13 mouse cellular contexts compared by ENCODE assay signal in the genomic region with DNA sequence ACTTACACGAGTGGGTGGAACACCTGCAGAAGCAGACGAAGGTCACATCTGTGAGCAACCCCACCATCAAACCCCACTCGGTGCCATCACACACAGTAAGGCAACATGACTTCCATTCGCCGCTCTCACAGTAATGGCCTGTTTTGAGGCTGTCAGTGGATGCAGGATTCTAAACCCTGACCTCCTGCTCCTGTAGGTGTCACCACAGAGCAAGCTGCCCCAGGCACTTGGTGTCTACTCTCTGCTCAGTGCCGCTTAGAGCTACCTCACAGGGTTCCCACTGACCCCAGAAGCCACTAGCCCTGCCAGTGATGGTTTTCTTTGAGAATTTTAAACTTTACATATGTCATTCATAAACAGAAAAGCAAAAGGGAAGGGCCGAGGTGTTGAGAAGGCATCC. TPM values are rescaled to one million over a fixed set of nuclear protein-coding genes. Genes with fewer than 3 reads are reported as not detected.
A peak's percentile ranks its signal among the peaks of the same experiment; 100 is the strongest.
DNase-seq lines count a peak whose midpoint lies in the region; ATAC-seq and TF ChIP-seq lines count a peak whose summit lies in the region.
"Had no signal": no experiment of that assay in that cellular context is flagged by ENCODE, and none has a peak within 500 bp of the region (broad histone marks: within the 10 kb centered on the region; RNA-seq: fewer than 3 reads in every experiment).

No protein-coding gene starts in this region.

- 0 out of 2 replicates have a peak, but pooled peaks have one; percentile 13 for ATAC-seq in forebrain, embryonic 16.5 days
- no peak for ATAC-seq in forebrain, embryonic 12.5 days (ENCODE audit: low FRiP score)
- ATAC-seq in erythroblast, adult 5-6 weeks (replicated peaks; ENCODE audit: low FRiP score, poor library complexity, severe bottlenecking) = no peak
- ATAC-seq: CD4-positive, CD25-positive, alpha-beta regulatory T cell, adult 4 months had no signal

- H3K36me3 ChIP-seq in forebrain, embryonic 16.5 days (ENCODE audit: control insufficient read depth, insufficient read depth) = peaks cover 46% of the 10 kb centered on the region
- H3K36me3 ChIP-seq in forebrain, embryonic 12.5 days (replicated peaks) = peaks cover 97% of the 10 kb centered on the region
- H3K36me3 ChIP-seq in E14TG2a.4 (ENCODE audit: insufficient read depth, low read length) = peaks cover 99% of the 10 kb centered on the region

- no peak overlapping the region for H3K9ac ChIP-seq in forebrain, embryonic 16.5 days (replicated peaks; ENCODE audit: low read depth, low read length)
- no peak overlapping the region for H3K9ac ChIP-seq in forebrain, embryonic 12.5 days
- H3K9ac ChIP-seq: embryonic facial prominence, embryonic 13.5 days; heart, embryonic 12.5 days; hindbrain, embryonic 15.5 days had no signal

- no peak for DNase-seq in left cerebral cortex, adult 2 months (ENCODE audit: extremely low spot score in 1 of 2, low spot score in 2 of 2)
- no peak for DNase-seq in left cerebral cortex, postnatal 14 days (ENCODE audit: low spot score in 2 of 2)
- DNase-seq in adipocyte (ENCODE audit: low spot score) = peak; percentile 30
- no peak for DNase-seq in thymus, postnatal 4 days
- DNase-seq: thymus, postnatal 14 days had no signal

- no peaks in the 10 kb centered on the region for H3K27me3 ChIP-seq in forebrain, embryonic 16.5 days (replicated peaks; ENCODE audit: control insufficient read depth, insufficient read depth, low read length)
- no peaks in the 10 kb centered on the region for H3K27me3 ChIP-seq in forebrain, embryonic 12.5 days
- H3K27me3 ChIP-seq in E14TG2a.4 (ENCODE audit: insufficient read depth, low read length) = no peaks in the 10 kb centered on the region
- H3K27me3 ChIP-seq: embryonic facial prominence, embryonic 13.5 days; heart, embryonic 12.5 days; hindbrain, embryonic 15.5 days had no signal

- no peak overlapping the region for H3K4me3 ChIP-seq in forebrain, embryonic 16.5 days (replicated peaks; ENCODE audit: low read length)
- H3K4me3 ChIP-seq in forebrain, embryonic 12.5 days (replicated peaks) = no peak overlapping the region
- H3K4me3 ChIP-seq in left cerebral cortex, adult 2 months = no peak overlapping the region
- no peak overlapping the region for H3K4me3 ChIP-seq in E14TG2a.4 (replicated peaks; ENCODE audit: low read length)
- H3K4me3 ChIP-seq: embryonic facial prominence, embryonic 13.5 days; heart, embryonic 12.5 days; hindbrain, embryonic 15.5 days had no signal

- intact Hi-C loops in left cerebral cortex, adult 2 months (cut with DNase I) = no loop called here
- intact Hi-C loops in left cerebral cortex, postnatal 14 days (cut with DNase I) = no loop called here

- no peak overlapping the region for H3K4me2 ChIP-seq in forebrain, embryonic 16.5 days (ENCODE audit: low read length)
- no peak overlapping the region for H3K4me2 ChIP-seq in forebrain, embryonic 12.5 days
- H3K4me2 ChIP-seq: embryonic facial prominence, embryonic 13.5 days; heart, embryonic 12.5 days; hindbrain, embryonic 15.5 days had no signal

- H3K4me1 ChIP-seq in forebrain, embryonic 16.5 days (replicated peaks; ENCODE audit: control insufficient read depth, insufficient read depth, low read length) = no peaks in the 10 kb centered on the region
- H3K4me1 ChIP-seq in forebrain, embryonic 12.5 days = no peaks in the 10 kb centered on the region
- no peaks in the 10 kb centered on the region; the same call in 1 of the 2 replicates for H3K4me1 ChIP-seq in E14TG2a.4 (replicated peaks; ENCODE audit: low read depth, low read length)
- H3K4me1 ChIP-seq: embryonic facial prominence, embryonic 13.5 days; hindbrain, embryonic 15.5 days had no signal

- peak; percentile 34 for TF ChIP-seq CTCF in left cerebral cortex, adult 2 months (IDR thresholded peaks at IDR 0.05)
- TF ChIP-seq CTCF in E14TG2a.4 (conservative IDR thresholded peaks at IDR 0.05; ENCODE audit: low read length) = 0 out of 2 replicates have a peak, but pooled peaks have one; percentile 7

- 82% methylated on average over 7 of the region's 7 CpGs for WGBS in forebrain, embryonic 16.5 days
- WGBS in forebrain, embryonic 12.5 days = 84% methylated on average over 7 of the region's 7 CpGs

- no peak overlapping the region for H3K27ac ChIP-seq in forebrain, embryonic 16.5 days (ENCODE audit: low read length)
- H3K27ac ChIP-seq in forebrain, embryonic 12.5 days = no peak overlapping the region
- no peak overlapping the region for H3K27ac ChIP-seq in left cerebral cortex, adult 2 months
- H3K27ac ChIP-seq: embryonic facial prominence, embryonic 13.5 days; hindbrain, embryonic 15.5 days had no signal

- no peaks in the 10 kb centered on the region for H3K9me3 ChIP-seq in forebrain, embryonic 16.5 days (ENCODE audit: control insufficient read depth, low read length)
- H3K9me3 ChIP-seq in forebrain, embryonic 12.5 days = no peaks in the 10 kb centered on the region
- no peaks in the 10 kb centered on the region for H3K9me3 ChIP-seq in E14TG2a.4 (ENCODE audit: low read length)
- H3K9me3 ChIP-seq: embryonic facial prominence, embryonic 13.5 days; heart, embryonic 12.5 days; hindbrain, embryonic 15.5 days had no signal

RNA-seq across cellular contexts. Expression of gene Tex29, which starts 25.1 kb away (rescaled TPM):
- polyA plus RNA-seq in forebrain, embryonic 16.5 days (2015; fragmentation: Nextera tagmentation; extraction: Ambion mirVana) = 0.52 and 0.66 TPM in 2 replicates
- 0.26 TPM in 1 of 2 replicates, not detected in the other for polyA plus RNA-seq in forebrain, embryonic 12.5 days (2016; fragmentation: Nextera tagmentation; extraction: Ambion mirVana)
- total RNA-seq in left cerebral cortex, adult 2 months (2021) = under 1 TPM; 0.87 to 0.93 TPM
- total RNA-seq in left cerebral cortex, postnatal 14 days (2021) = under 1 TPM; 0.57 to 0.77 TPM
- total RNA-seq in erythroblast, adult 5-6 weeks (2015; ENCODE audit: low replicate concordance) = not detected in 2 replicates
- total RNA-seq in erythroblast, adult 5-6 weeks (2017; ENCODE audit: low replicate concordance) = not detected in 2 replicates
- polyA plus RNA-seq: CD4-positive, CD25-positive, alpha-beta regulatory T cell, adult 4 months; embryonic facial prominence, embryonic 13.5 days had no signal
